Mouse (Mus musculus) forebrain, postnatal 0 days (tissue): Measurements from ENCODE around the gene Gja4. TPM values are rescaled to one million over a fixed set of nuclear protein-coding genes. Genes with fewer than 3 reads are reported as not detected.

ENCODE experiments used
- ATAC-seq: fragments of 200-750 bp; cut with Nextera tagmentation; 2 replicates; pipeline ENCODE4 v1.8.0; 2017; ENCODE audit warnings: mild to moderate bottlenecking, moderate library complexity
- DNase-seq: peaks from one replicate; pipeline ENCODE4 v3.0.0-alpha.2; 2015
- H3K27ac ChIP-seq: fragments of 300-500 bp; sonication (generic); 2 replicates; pipeline ENCODE4 v1.5.1; 2014; ENCODE audit warnings: low read depth, mild to moderate bottlenecking, antibody characterized with exemption, low read length, moderate library complexity, mixed read lengths
- H3K27me3 ChIP-seq: fragments of 300-500 bp; sonication (generic); 2 replicates; pipeline ENCODE4 v1.6.1; 2014; ENCODE audit warnings: mild to moderate bottlenecking, low read length, mixed read lengths; ENCODE audit not compliant: insufficient read depth
- H3K36me3 ChIP-seq: fragments of 300-500 bp; sonication (generic); 2 replicates; pipeline ENCODE4 v1.6.1; 2014; ENCODE audit warnings: mild to moderate bottlenecking, moderate library complexity; ENCODE audit not compliant: insufficient read depth
- H3K4me1 ChIP-seq: fragments of 300-500 bp; sonication (generic); 2 replicates; pipeline ENCODE4 v1.6.1; 2014; ENCODE audit warnings: antibody characterized with exemption; ENCODE audit not compliant: insufficient read depth
- H3K4me2 ChIP-seq: fragments of 300-500 bp; sonication (generic); 2 replicates; pipeline ENCODE4 v1.6.1; 2014; ENCODE audit warnings: low read depth, mild to moderate bottlenecking, moderate library complexity
- H3K4me3 ChIP-seq: fragments of 300-500 bp; sonication (generic); 2 replicates; pipeline ENCODE4 v1.5.1; 2014; ENCODE audit warnings: low read depth, low read length, mixed read lengths
- H3K9ac ChIP-seq: fragments of 300-500 bp; sonication (generic); 2 replicates; pipeline ENCODE4 v1.6.1; 2014; ENCODE audit warnings: mild to moderate bottlenecking
- H3K9me3 ChIP-seq: fragments of 300-500 bp; sonication (generic); 2 replicates; pipeline ENCODE4 v1.6.1; 2016; ENCODE audit warnings: low read length
- CTCF ChIP-seq: sonication (generic); IDR thresholded peaks from 2 replicates; pipeline ENCODE4 v1.5.1; 2016; ENCODE audit warnings: antibody characterized with exemption, control low read depth, low read depth
- WGBS: fragments of 180-500 bp; shearing (Covaris S2); extraction: QIAGEN DNeasy Blood & Tissue Kit; methylation state at CpG from one replicate; pipeline ENCODE4 v1.1.7; 2014; 5-methylcytosine and 5-hydroxymethylcytosine counted together
- polyA plus RNA-seq: library from polyadenylated mRNA; unstranded; fragments of >200 nt; fragmentation: Nextera tagmentation; extraction: Ambion mirVana; gene quantifications from 2 replicates; pipeline ENCODE4 v1.2.1, GENCODE M21; 2015
- total RNA-seq: library from RNA; depleted of rRNA; stranded (reverse); fragments of >200 nt; gene quantifications from 2 replicates; pipeline ENCODE4 v1.2.3, GENCODE M21; 2014

Gene Gja4
- total and polyA plus RNA-seq, 2 experiments from 2014 or later: 15.3 to 20.5 TPM

DNA sequence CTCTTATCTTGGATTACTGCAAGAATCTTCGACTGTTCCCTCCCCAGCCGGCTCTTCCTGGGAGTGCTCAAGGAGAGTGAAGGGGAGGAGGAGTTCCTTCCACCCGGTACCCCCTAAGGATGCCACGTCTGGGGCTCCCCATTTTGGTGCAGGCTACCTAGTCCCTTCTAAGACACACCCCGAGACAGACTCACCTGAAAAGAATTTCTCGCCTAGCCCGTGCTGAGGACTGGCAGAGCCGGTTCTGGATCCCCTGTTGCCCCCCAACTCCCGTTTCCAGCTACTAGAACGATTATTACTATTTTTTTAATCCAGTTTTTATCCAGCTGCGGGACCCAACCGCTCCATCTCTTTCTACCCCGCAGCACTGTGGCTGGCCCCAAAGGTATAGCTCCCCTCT, 15.9 kb upstream of the Gja4 start:
- Histone ChIP-seq H3K4me3 (peak overlapping the region; percentile 33), H3K27me3 (peaks cover 30% of the 10 kb centered on the region), H3K4me1 (peaks cover 11% of the 10 kb centered on the region), H3K9ac (no peak overlapping the region), H3K36me3 (no peaks in the 10 kb centered on the region), H3K4me2 (peak overlapping the region; percentile 55), H3K9me3 (no peaks in the 10 kb centered on the region), H3K27ac (no peak overlapping the region)
- no peak for TF ChIP-seq CTCF
- no peak for ATAC-seq
- DNase-seq: no peak
- 3% methylated on average over 13 of the region's 13 CpGs for WGBS

DNA sequence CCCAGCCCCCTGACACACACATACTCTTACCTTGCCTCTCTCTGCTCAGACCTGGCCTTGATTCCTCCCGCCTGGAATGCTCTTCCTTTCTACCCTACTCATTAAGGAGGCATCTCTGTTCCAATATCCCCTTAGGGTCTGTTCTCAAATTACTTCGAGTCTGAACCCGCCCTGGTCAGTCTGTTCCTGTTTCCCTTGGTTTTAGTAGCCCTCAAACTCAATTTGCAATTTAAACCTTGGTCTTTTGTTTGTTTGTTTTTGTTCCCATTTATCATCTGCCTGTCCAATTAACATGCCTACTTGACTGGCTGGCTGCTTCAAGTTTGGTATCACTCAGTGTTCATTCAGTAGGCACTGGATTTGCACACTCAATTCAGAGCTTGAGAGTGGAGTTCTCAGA, 15.2 kb upstream of the Gja4 start:
- no peak for DNase-seq
- no peak overlapping the region for H3K4me2 ChIP-seq
- 6% methylated on average over 3 of the region's 3 CpGs for WGBS

DNA sequence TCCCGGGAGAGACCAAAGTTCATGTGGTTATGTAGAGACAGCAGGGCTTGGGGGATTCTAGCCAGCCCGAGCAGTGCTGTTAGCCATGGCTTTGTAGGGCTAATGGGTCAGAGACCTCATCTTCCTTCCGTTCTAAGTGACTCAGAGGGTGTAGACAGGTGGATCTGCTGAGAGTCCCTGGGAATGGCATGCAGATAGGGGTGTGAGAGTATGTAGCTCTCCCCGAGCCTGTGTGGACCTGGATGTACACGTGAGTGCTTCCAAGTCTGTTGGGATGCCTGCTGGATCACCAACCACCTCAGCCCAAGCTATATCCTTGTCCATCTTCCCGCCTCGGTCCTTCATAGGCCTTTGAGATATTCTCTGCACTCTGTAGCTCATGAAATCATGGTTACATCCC, 14.5 kb upstream of the Gja4 start:
- WGBS: 67% methylated on average over 7 of the region's 7 CpGs
- DNase-seq (no peak), ATAC-seq (no peak)
- no peak for TF ChIP-seq CTCF
- no peak overlapping the region for H3K4me3 ChIP-seq
- no peak overlapping the region for H3K27ac ChIP-seq
- H3K4me2 ChIP-seq: no peak overlapping the region
- H3K27me3 ChIP-seq: peaks cover 30% of the 10 kb centered on the region
- no peaks in the 10 kb centered on the region for H3K36me3 ChIP-seq
- H3K9ac ChIP-seq: no peak overlapping the region
- peaks cover 11% of the 10 kb centered on the region for H3K4me1 ChIP-seq
- H3K9me3 ChIP-seq: no peaks in the 10 kb centered on the region

More for the DNA sequence above, 15.2 kb upstream of the Gja4 start:
- Histone ChIP-seq H3K4me3 (no peak overlapping the region), H3K9ac (no peak overlapping the region), H3K36me3 (no peaks in the 10 kb centered on the region), H3K27ac (no peak overlapping the region), H3K9me3 (no peaks in the 10 kb centered on the region), H3K27me3 (peaks cover 30% of the 10 kb centered on the region), H3K4me1 (peaks cover 11% of the 10 kb centered on the region)
- no peak for TF ChIP-seq CTCF
- ATAC-seq: no peak

DNA sequence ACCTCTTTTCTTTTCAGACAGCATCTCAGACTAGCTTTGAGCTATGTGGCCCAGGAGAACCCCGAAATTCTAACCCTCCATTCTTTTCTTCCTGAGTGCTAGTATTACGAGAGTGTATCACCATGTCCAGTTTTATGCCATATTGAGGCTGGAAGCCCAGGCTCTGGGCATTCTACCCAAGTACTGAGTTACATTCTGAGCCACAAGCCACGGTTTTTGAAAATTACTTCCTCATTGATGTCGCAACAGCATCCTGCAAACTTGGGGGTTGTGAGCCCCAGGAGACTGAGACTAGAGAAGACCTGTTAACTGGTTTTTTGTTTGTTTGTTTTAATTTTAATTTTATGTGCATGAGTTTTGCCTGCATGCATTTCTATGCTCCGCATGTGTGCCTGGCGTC, 13.9 kb upstream of the Gja4 start:
- no peak for ATAC-seq
- 80% methylated on average over 6 of the region's 6 CpGs for WGBS

DNA sequence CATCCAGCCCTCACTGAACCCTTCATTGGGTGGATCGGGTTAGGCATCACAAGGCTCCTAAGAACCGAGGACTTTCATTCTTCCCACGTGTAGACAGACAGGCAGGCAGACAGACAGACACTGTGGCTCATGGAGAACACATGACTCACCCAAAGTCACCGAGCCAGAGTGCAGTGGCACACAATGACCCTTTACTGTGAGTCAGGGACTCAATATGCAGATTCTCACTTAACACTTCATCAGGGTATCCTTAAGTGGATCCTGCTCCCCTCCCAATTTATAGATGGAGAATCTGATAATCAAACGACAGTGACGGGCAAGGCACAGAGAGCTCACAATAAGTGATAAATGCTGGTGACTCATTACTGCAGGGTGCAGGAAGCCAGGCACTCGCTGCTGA, 13.4 kb upstream of the Gja4 start:
- Histone ChIP-seq H3K27me3 (peaks cover 29% of the 10 kb centered on the region), H3K27ac (no peak overlapping the region), H3K36me3 (no peaks in the 10 kb centered on the region), H3K4me1 (peaks cover 11% of the 10 kb centered on the region), H3K4me2 (no peak overlapping the region), H3K4me3 (no peak overlapping the region), H3K9me3 (no peaks in the 10 kb centered on the region), H3K9ac (no peak overlapping the region)
- WGBS: 75% methylated on average over 7 of the region's 7 CpGs
- no peak for TF ChIP-seq CTCF
- DNase-seq (no peak), ATAC-seq (no peak)

More for the DNA sequence above, 13.9 kb upstream of the Gja4 start:
- no peak for DNase-seq
- Histone ChIP-seq H3K27me3 (peaks cover 30% of the 10 kb centered on the region), H3K4me2 (no peak overlapping the region), H3K4me1 (peaks cover 11% of the 10 kb centered on the region), H3K27ac (no peak overlapping the region), H3K36me3 (no peaks in the 10 kb centered on the region), H3K4me3 (no peak overlapping the region), H3K9me3 (no peaks in the 10 kb centered on the region), H3K9ac (no peak overlapping the region)
- TF ChIP-seq CTCF: no peak

DNA sequence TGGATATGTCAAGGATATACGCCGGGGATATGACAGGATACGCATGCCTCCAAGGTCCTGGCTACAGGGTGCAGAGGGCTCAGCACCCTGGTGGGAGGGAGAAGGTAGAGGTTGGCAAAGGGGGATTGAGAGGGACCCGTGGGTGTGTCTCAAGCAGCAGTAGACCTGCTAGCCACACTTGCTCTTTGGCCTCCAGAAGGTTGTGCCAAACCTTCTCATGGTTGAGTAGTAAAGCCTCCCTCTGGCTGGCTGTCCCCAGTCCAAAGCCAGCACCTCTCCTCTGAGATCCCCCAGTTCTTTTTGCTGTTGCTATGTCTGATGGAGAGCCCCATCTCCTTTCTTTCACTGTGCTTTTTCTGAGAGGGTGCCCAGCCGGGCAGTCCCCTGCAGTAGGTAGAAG, 11.4 kb upstream of the Gja4 start:
- no peak overlapping the region for H3K4me3 ChIP-seq
- peaks cover 9% of the 10 kb centered on the region for H3K27me3 ChIP-seq
- H3K9me3 ChIP-seq: no peaks in the 10 kb centered on the region
- H3K36me3 ChIP-seq: no peaks in the 10 kb centered on the region
- DNase-seq (no peak), ATAC-seq (no peak)
- no peak overlapping the region for H3K4me2 ChIP-seq
- H3K9ac ChIP-seq: no peak overlapping the region
- no peak overlapping the region for H3K27ac ChIP-seq
- WGBS: 91% methylated on average over 5 of the region's 5 CpGs
- TF ChIP-seq CTCF: no peak
- H3K4me1 ChIP-seq: 0 out of 2 replicates have a peak, but pooled peaks cover 2% of the 10 kb centered on the region

DNA sequence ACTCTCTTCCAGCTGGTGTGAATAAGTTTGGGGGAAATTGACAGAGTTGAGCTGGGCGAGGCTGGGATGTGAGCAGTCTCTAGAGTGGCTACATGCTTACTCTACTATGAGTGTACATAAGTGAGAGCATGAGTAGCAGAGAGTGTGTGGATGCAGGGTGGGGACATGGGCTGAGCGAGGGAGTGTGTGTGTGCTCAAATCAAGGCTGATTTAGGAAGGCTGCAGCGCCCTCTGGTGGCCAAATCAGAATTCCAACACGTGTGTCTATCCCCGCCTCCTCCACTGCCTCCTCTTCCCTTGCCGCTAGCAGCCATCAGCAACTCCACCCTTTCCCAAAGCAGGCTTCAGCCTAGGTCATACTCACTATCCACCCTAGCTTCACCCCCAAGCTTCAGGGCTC, 10.9 kb upstream of the Gja4 start:
- TF ChIP-seq CTCF: peak; percentile 95
- ATAC-seq (peak; percentile 95), DNase-seq (peak; percentile 93)
- H3K9me3 ChIP-seq: no peaks in the 10 kb centered on the region
- no peak overlapping the region for H3K27ac ChIP-seq
- H3K4me3 ChIP-seq: no peak overlapping the region
- H3K36me3 ChIP-seq: no peaks in the 10 kb centered on the region
- 10% methylated on average over 6 of the region's 6 CpGs for WGBS
- H3K4me1 ChIP-seq: no peaks in the 10 kb centered on the region
- H3K27me3 ChIP-seq: peaks cover 4% of the 10 kb centered on the region
- H3K9ac ChIP-seq: no peak overlapping the region
- H3K4me2 ChIP-seq: no peak overlapping the region

DNA sequence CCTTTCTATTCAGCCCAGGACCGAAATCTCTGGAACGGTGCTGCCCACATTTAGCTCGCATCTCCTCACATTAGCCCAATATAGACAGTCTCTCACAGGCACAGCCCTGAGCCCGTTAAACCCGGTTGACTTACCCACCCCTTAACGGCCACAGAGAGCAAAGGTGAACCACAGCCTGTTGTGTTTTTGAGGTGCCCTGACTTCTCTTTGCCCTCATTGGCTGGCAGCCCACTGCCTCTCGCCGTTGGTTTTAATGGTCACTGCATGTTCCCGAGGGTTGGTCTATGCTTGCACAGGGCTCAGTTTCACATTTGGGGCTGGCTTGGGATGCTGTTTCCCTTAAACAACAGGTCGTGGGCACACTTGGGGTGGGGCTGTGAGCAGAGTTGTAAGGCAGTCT, 10.5 kb upstream of the Gja4 start:
- peaks cover 2% of the 10 kb centered on the region for H3K27me3 ChIP-seq
- no peak overlapping the region for H3K27ac ChIP-seq
- 78% methylated on average over 10 of the region's 10 CpGs for WGBS
- DNase-seq: no peak
- H3K36me3 ChIP-seq: no peaks in the 10 kb centered on the region
- TF ChIP-seq CTCF: no peak
- H3K4me2 ChIP-seq: no peak overlapping the region
- no peak overlapping the region for H3K9ac ChIP-seq
- H3K9me3 ChIP-seq: no peaks in the 10 kb centered on the region
- H3K4me1 ChIP-seq: no peaks in the 10 kb centered on the region
- no peak for ATAC-seq
- no peak overlapping the region for H3K4me3 ChIP-seq
